Mouse (Mus musculus) skeletal muscle tissue, postnatal 0 days (tissue): Measurements from ENCODE around the gene Rab35. TPM values are rescaled to one million over a fixed set of nuclear protein-coding genes. Genes with fewer than 3 reads are reported as not detected.

ENCODE experiments used
- microRNA-seq, 2 experiments: library from miRNA; unstranded; fragments of <30 nt; microRNA quantifications; one replicate each; pipeline ENCODE4; 2016
- polyA plus RNA-seq: library from polyadenylated mRNA; unstranded; fragments of >200 nt; fragmentation: Nextera tagmentation; extraction: Ambion mirVana; gene quantifications from 2 replicates; pipeline ENCODE4 v1.2.1, GENCODE M21; 2015

The Rab35 gene
- 12.3 and 12.5 TPM in 2 replicates for polyA plus RNA-seq

GRCm38 (mm10) chr5:115631505-115632357 is at the start of gene Rab35:
Rab35 (plus strand) TSS chr5:115631908.

Small RNAs within 50 kb of the gene (microRNA-seq; reads per million reads assigned to microRNA genes)
- 0 reads per million in 2 experiments for gene Mir7030

Other genes with a start within 250 kb of the Rab35 start
- 1.0 and 1.1 TPM in 2 replicates for gene Msi1, start 202.3 kb upstream of the Rab35 start, polyA plus RNA-seq
- not detected in 2 replicates for gene Pla2g1b, start 165.6 kb upstream of the Rab35 start, polyA plus RNA-seq
- gene Sirt4, start 147.2 kb upstream of the Rab35 start, polyA plus RNA-seq = 20.6 and 24.7 TPM in 2 replicates
- 50.9 and 53.6 TPM in 2 replicates for gene Pxn, start 125.2 kb upstream of the Rab35 start, polyA plus RNA-seq
- 865 and 914 TPM in 2 replicates for gene Rplp0, start 72.4 kb upstream of the Rab35 start, polyA plus RNA-seq
- gene Gcn1l1, start 66.7 kb upstream of the Rab35 start, polyA plus RNA-seq = 12.7 and 13.8 TPM in 2 replicates
- gene Bicdl1, start 99.7 kb downstream of the Rab35 start, polyA plus RNA-seq = 6.7 and 8.8 TPM in 2 replicates
- 4.8 and 4.9 TPM in 2 replicates for gene Cit, start 213.4 kb downstream of the Rab35 start, polyA plus RNA-seq